ENCODE assay signal across 15 mouse cellular contexts in genomic region chr8:57324671-57325070, GRCm38 (mm10). TPM values are rescaled to one million over a fixed set of nuclear protein-coding genes. Genes with fewer than 3 reads are reported as not detected.
DNase-seq lines count a peak whose midpoint lies in the region; ATAC-seq and TF ChIP-seq lines count a peak whose summit lies in the region.
"Had no signal": no experiment of that assay in that cellular context is flagged by ENCODE, and none has a peak within 500 bp of the region (broad histone marks: within the 10 kb centered on the region; RNA-seq: fewer than 3 reads in every experiment).

No protein-coding gene starts in this region.

- TF ChIP-seq CTCF in midbrain, postnatal 0 days (IDR thresholded peaks at IDR 0.05): no peak
- TF ChIP-seq CTCF in intestine, postnatal 0 days (IDR thresholded peaks at IDR 0.05; ENCODE audit: low read depth): no peak
- no peak for TF ChIP-seq CTCF in thymus, adult 2 months (IDR thresholded peaks at IDR 0.05; ENCODE audit: borderline replicate concordance, control insufficient read depth, extremely low read depth, insufficient read depth, low read length, poor library complexity)

- no peak overlapping the region for H3K4me2 ChIP-seq in forebrain, embryonic 13.5 days
- no peak overlapping the region for H3K4me2 ChIP-seq in midbrain, postnatal 0 days (ENCODE audit: low read depth, low read length, poor library complexity, severe bottlenecking)
- peak overlapping the region; percentile 28; the same call in 1 of the 2 replicates for H3K4me2 ChIP-seq in intestine, postnatal 0 days (replicated peaks; ENCODE audit: low read depth)
- H3K4me2 ChIP-seq in stomach, embryonic 14.5 days (replicated peaks; ENCODE audit: low read depth, low read length): peak overlapping the region; percentile 55
- H3K4me2 ChIP-seq: midbrain, embryonic 12.5 days had no signal

- H3K9me3 ChIP-seq in forebrain, embryonic 10.5 days: no peaks in the 10 kb centered on the region
- no peaks in the 10 kb centered on the region for H3K9me3 ChIP-seq in forebrain, embryonic 13.5 days (replicated peaks)
- no peaks in the 10 kb centered on the region for H3K9me3 ChIP-seq in midbrain, embryonic 10.5 days (replicated peaks)
- no peaks in the 10 kb centered on the region for H3K9me3 ChIP-seq in midbrain, postnatal 0 days (ENCODE audit: low read length)
- no peaks in the 10 kb centered on the region for H3K9me3 ChIP-seq in intestine, postnatal 0 days (ENCODE audit: control insufficient read depth)
- no peaks in the 10 kb centered on the region for H3K9me3 ChIP-seq in stomach, embryonic 14.5 days (ENCODE audit: control insufficient read depth, low read depth, low read length)
- H3K9me3 ChIP-seq: midbrain, embryonic 12.5 days had no signal

- peaks cover 100% of the 10 kb centered on the region for H3K27me3 ChIP-seq in forebrain, embryonic 10.5 days (ENCODE audit: poor library complexity, severe bottlenecking)
- H3K27me3 ChIP-seq in forebrain, embryonic 13.5 days: peaks cover 98% of the 10 kb centered on the region
- H3K27me3 ChIP-seq in midbrain, embryonic 10.5 days (ENCODE audit: low read depth, poor library complexity, severe bottlenecking): peaks cover 100% of the 10 kb centered on the region
- peaks cover 84% of the 10 kb centered on the region for H3K27me3 ChIP-seq in midbrain, postnatal 0 days (ENCODE audit: insufficient read depth, low read length)
- peaks cover 88% of the 10 kb centered on the region for H3K27me3 ChIP-seq in intestine, postnatal 0 days (replicated peaks; ENCODE audit: control insufficient read depth, insufficient read depth, low read length)
- H3K27me3 ChIP-seq in stomach, embryonic 14.5 days (ENCODE audit: control insufficient read depth, insufficient read depth, low read length): peaks cover 18% of the 10 kb centered on the region
- peaks cover 27% of the 10 kb centered on the region for H3K27me3 ChIP-seq in thymus, adult 2 months (ENCODE audit: control insufficient read depth, insufficient read depth, low read length)

- H3K9ac ChIP-seq in forebrain, embryonic 13.5 days: no peak overlapping the region
- H3K9ac ChIP-seq in midbrain, postnatal 0 days (replicated peaks; ENCODE audit: low read length, poor library complexity, severe bottlenecking): no peak overlapping the region
- H3K9ac ChIP-seq in intestine, postnatal 0 days (ENCODE audit: low read depth, low read length): 0 out of 2 replicates have a peak overlapping the region, but pooled peaks have one; percentile 34
- H3K9ac ChIP-seq in stomach, embryonic 14.5 days (replicated peaks; ENCODE audit: low read depth, low read length): peak overlapping the region; percentile 95
- H3K9ac ChIP-seq: midbrain, embryonic 12.5 days had no signal

- WGBS in forebrain, embryonic 10.5 days: 3% methylated on average over 5 of the region's 5 CpGs
- under 1% methylated on average over 5 of the region's 5 CpGs for WGBS in forebrain, embryonic 13.5 days
- WGBS in midbrain, embryonic 10.5 days: under 1% methylated on average over 5 of the region's 5 CpGs
- WGBS in midbrain, postnatal 0 days: 1% methylated on average over 5 of the region's 5 CpGs
- 11% methylated on average over 5 of the region's 5 CpGs for WGBS in intestine, postnatal 0 days
- 16% methylated on average over 5 of the region's 5 CpGs for WGBS in stomach, embryonic 14.5 days
- 27% methylated on average over 5 of the region's 5 CpGs for WGBS in thymus, adult 2 months

- ATAC-seq in forebrain, embryonic 13.5 days: no peak
- ATAC-seq in midbrain, postnatal 0 days (ENCODE audit: low FRiP score): no peak
- ATAC-seq in intestine, postnatal 0 days: no peak
- no peak for ATAC-seq in stomach, embryonic 14.5 days (ENCODE audit: insufficient number of reproducible peaks, insufficient read depth, low FRiP score, low read depth)

- no peak for TF ChIP-seq POLR2A in thymus, adult 2 months (IDR thresholded peaks at IDR 0.05; ENCODE audit: control insufficient read depth, extremely low read depth, insufficient read depth, low read length, poor library complexity)

- no peak overlapping the region for H3K27ac ChIP-seq in forebrain, embryonic 10.5 days
- H3K27ac ChIP-seq in forebrain, embryonic 13.5 days: no peak overlapping the region
- H3K27ac ChIP-seq in midbrain, embryonic 10.5 days (replicated peaks): no peak overlapping the region
- H3K27ac ChIP-seq in midbrain, postnatal 0 days (ENCODE audit: low read depth, low read length): no peak overlapping the region
- H3K27ac ChIP-seq in intestine, postnatal 0 days (ENCODE audit: low read depth, low read length): no peak overlapping the region
- peak overlapping the region; percentile 85; the same call in 1 of the 2 replicates for H3K27ac ChIP-seq in stomach, embryonic 14.5 days (ENCODE audit: low read length)
- H3K27ac ChIP-seq in thymus, adult 2 months (ENCODE audit: control insufficient read depth, insufficient read depth, low read length): no peak overlapping the region
- H3K27ac ChIP-seq: midbrain, embryonic 12.5 days had no signal

- H3K36me3 ChIP-seq in forebrain, embryonic 10.5 days (replicated peaks): no peaks in the 10 kb centered on the region
- H3K36me3 ChIP-seq in forebrain, embryonic 13.5 days (ENCODE audit: poor library complexity, severe bottlenecking): no peaks in the 10 kb centered on the region
- H3K36me3 ChIP-seq in midbrain, embryonic 10.5 days: no peaks in the 10 kb centered on the region
- no peaks in the 10 kb centered on the region for H3K36me3 ChIP-seq in midbrain, postnatal 0 days (ENCODE audit: insufficient read depth, low read length)
- no peaks in the 10 kb centered on the region for H3K36me3 ChIP-seq in intestine, postnatal 0 days (ENCODE audit: control insufficient read depth, insufficient read depth)
- H3K36me3 ChIP-seq in stomach, embryonic 14.5 days (ENCODE audit: control insufficient read depth, insufficient read depth, low read length): no peaks in the 10 kb centered on the region; the same call in 1 of the 2 replicates
- no peaks in the 10 kb centered on the region for H3K36me3 ChIP-seq in thymus, adult 2 months (ENCODE audit: control insufficient read depth, insufficient read depth, low read length)
- H3K36me3 ChIP-seq: G1E; midbrain, embryonic 12.5 days had no signal

- no peak overlapping the region for H3K4me3 ChIP-seq in forebrain, embryonic 10.5 days
- no peak overlapping the region for H3K4me3 ChIP-seq in forebrain, embryonic 13.5 days
- no peak overlapping the region for H3K4me3 ChIP-seq in midbrain, embryonic 10.5 days
- H3K4me3 ChIP-seq in midbrain, postnatal 0 days (ENCODE audit: low read depth, low read length): no peak overlapping the region
- H3K4me3 ChIP-seq in intestine, postnatal 0 days (ENCODE audit: low read depth, low read length): peak overlapping the region; percentile 23
- H3K4me3 ChIP-seq in stomach, embryonic 14.5 days (ENCODE audit: low read depth, low read length): peak overlapping the region; percentile 66
- no peak overlapping the region for H3K4me3 ChIP-seq in thymus, adult 2 months (ENCODE audit: control insufficient read depth, insufficient read depth, low read length)
- H3K4me3 ChIP-seq: midbrain, embryonic 12.5 days had no signal

- peak; percentile 22 for DNase-seq in forebrain, embryonic 10.5 days (ENCODE audit: extremely low spot score, low spot score)
- DNase-seq in midbrain, embryonic 10.5 days (ENCODE audit: low spot score): peak; percentile 44
- DNase-seq in midbrain, postnatal 0 days (ENCODE audit: low spot score): no peak
- DNase-seq in thymus, postnatal 36 days: no peak
- no peak for DNase-seq in thymus, adult 2 months
- DNase-seq: gastrocnemius, postnatal 14 days; kidney, adult 18-20 months; left cerebral cortex, postnatal 4 days; thymus, adult 18-20 months had no signal

- peaks cover 34% of the 10 kb centered on the region for H3K4me1 ChIP-seq in forebrain, embryonic 10.5 days
- peaks cover 26% of the 10 kb centered on the region for H3K4me1 ChIP-seq in forebrain, embryonic 13.5 days
- peaks cover 46% of the 10 kb centered on the region for H3K4me1 ChIP-seq in midbrain, embryonic 10.5 days
- H3K4me1 ChIP-seq in midbrain, postnatal 0 days (ENCODE audit: insufficient read depth, low read length): no peaks in the 10 kb centered on the region; the same call in 1 of the 2 replicates
- no peaks in the 10 kb centered on the region for H3K4me1 ChIP-seq in intestine, postnatal 0 days (replicated peaks; ENCODE audit: control insufficient read depth, insufficient read depth, low read length)
- H3K4me1 ChIP-seq in stomach, embryonic 14.5 days (ENCODE audit: control insufficient read depth, insufficient read depth, low read length): peaks cover 9% of the 10 kb centered on the region; the same call in 1 of the 2 replicates
- H3K4me1 ChIP-seq in thymus, adult 2 months (replicated peaks; ENCODE audit: control insufficient read depth, insufficient read depth, low read length): no peaks in the 10 kb centered on the region

RNA-seq across cellular contexts. Expression of gene Hand2, which starts 3.9 kb away (rescaled TPM):
- polyA plus RNA-seq in forebrain, embryonic 10.5 days (2016; fragmentation: Nextera tagmentation; extraction: Ambion mirVana): not detected in 2 replicates
- polyA plus RNA-seq in forebrain, embryonic 13.5 days (2015; fragmentation: Nextera tagmentation; extraction: Ambion mirVana): not detected in 2 replicates
- not detected in 2 replicates for polyA plus RNA-seq in midbrain, embryonic 10.5 days (2016; fragmentation: Nextera tagmentation; extraction: Ambion mirVana)
- not detected in 2 replicates for total RNA-seq in midbrain, postnatal 0 days (2014; rRNA removed)
- polyA plus RNA-seq in midbrain, postnatal 0 days (2015; fragmentation: Nextera tagmentation; extraction: Ambion mirVana): not detected in 2 replicates
- 3.5 and 3.9 TPM in 2 replicates for polyA plus RNA-seq in intestine, postnatal 0 days (2015; fragmentation: Nextera tagmentation; extraction: Ambion mirVana)
- 17.7 and 18.3 TPM in 2 replicates for polyA plus RNA-seq in stomach, embryonic 14.5 days (2014; fragmentation: Nextera tagmentation; extraction: Ambion mirVana)
- 0.26 and 1.2 TPM in 2 replicates for polyA plus RNA-seq in thymus, adult 2 months (2012; rRNA removed)
- total RNA-seq: G1E; layer of hippocampus, adult 8-10 months; left cerebral cortex, postnatal 4 days had no signal
- polyA plus RNA-seq: G1E; midbrain, embryonic 12.5 days had no signal

Comparison
In these comparisons a context has a peak if more than half of its experiments do, and no peak if none do; other contexts are left out.
1. DNase-seq: peak in forebrain, embryonic 10.5 days (single experiment) and midbrain, embryonic 10.5 days (single experiment); none in midbrain, postnatal 0 days (single experiment), thymus, postnatal 36 days (0 of 2) and thymus, adult 2 months (single experiment).
2. H3K4me3 ChIP-seq: peak in intestine, postnatal 0 days (single experiment) and stomach, embryonic 14.5 days (single experiment); none in forebrain, embryonic 10.5 days (single experiment), forebrain, embryonic 13.5 days (single experiment), midbrain, embryonic 10.5 days (single experiment), midbrain, postnatal 0 days (single experiment) and thymus, adult 2 months (single experiment).
3. H3K4me2 ChIP-seq: peak in intestine, postnatal 0 days (single experiment) and stomach, embryonic 14.5 days (single experiment); none in forebrain, embryonic 13.5 days (single experiment) and midbrain, postnatal 0 days (single experiment).
4. H3K9ac ChIP-seq: peak in intestine, postnatal 0 days (single experiment) and stomach, embryonic 14.5 days (single experiment); none in forebrain, embryonic 13.5 days (single experiment) and midbrain, postnatal 0 days (single experiment).